Mouse (Mus musculus) left cerebral cortex, adult 8-10 months (tissue): Measurements from ENCODE around the gene Tnnc2. TPM values are rescaled to one million over a fixed set of nuclear protein-coding genes. Genes with fewer than 3 reads are reported as not detected.

Experiments
- DNase-seq, 2 experiments: peaks; one replicate each; pipeline ENCODE4 v3.0.0; 2022; ENCODE audit warnings: low spot score in 2 of 2
- total RNA-seq, 4 experiments: library from RNA; stranded (reverse); gene quantifications; 2 replicates each; pipeline ENCODE4 v1.2.4; 2022

The Tnnc2 gene
- total RNA-seq, 4 experiments from 2014 or later = 1.7 to 5.6 (median 4.5) TPM; not detected in 1

DNA sequence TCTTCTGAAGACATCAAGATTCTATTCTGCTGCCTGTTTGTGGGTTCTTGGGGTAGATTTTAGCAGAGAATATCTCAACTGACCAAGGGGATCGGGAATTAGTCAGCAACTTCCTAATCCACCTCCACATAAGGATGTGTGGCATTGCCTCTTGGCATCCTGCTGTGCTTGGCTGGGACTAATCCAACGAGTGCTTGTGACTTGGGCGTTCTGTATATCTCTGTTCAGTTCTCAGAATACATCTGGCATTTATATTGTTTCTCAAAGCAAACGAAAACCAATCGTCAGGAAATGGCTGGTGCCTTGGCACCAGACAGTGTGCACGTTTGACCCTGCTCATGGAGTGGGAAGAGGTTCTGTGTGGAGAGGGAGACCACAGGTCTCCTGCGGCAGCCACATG is 39.9 kb downstream of the Tnnc2 start:
- no peak for DNase-seq

DNA sequence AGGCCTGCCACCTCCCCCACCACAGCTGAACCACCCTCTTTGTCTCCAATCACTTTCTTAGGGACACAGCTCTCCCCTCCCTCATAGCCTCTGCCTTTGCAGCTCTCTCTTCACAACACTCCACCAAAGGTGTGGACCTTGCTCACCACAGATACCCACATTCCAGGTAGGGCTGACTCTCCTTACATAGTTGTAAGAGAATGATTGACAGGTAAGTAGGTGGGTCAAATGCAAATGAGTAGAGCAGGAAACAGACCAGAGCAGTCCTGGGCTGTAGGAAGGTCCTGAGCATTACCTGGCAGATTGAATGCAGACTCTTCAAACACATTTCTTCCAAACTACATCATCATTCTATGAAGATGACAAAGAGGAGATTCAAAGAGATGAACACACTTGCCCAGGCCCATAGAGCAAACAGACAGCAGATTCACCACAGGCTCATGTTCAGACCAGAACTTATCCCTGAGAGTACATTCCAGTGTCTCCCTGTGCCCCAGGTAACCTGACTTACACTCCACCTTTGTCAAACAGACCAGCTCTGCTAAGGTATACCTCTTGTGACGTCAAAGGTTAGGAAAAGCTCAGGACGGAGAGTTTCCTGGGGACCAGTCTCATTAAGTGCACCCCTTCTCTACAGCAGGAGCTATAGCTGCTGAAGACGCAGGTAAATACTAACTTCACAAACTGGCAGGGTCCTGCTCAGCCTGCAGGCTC is 42.2 kb downstream of the Tnnc2 start:
- DNase-seq = no peak

DNA sequence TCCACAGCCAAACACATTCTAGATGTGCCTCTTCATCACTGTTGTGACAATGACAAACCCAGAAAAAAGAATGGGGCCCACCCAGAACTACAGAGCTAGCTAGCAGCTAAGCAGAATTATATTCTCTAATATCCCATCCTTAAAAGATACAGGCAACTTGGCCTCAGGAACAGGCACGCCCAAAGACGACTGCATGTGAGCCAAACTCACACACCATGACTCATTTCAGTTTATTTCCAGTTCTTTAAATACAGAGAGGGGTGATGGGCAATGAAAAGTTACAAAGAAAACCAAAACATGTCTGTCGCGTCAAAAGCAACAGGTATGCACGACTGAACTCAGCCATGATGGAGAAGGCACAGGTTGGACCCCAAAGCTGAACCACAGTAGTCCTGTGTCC is 44.3 kb downstream of the Tnnc2 start:
- DNase-seq = no peak

DNA sequence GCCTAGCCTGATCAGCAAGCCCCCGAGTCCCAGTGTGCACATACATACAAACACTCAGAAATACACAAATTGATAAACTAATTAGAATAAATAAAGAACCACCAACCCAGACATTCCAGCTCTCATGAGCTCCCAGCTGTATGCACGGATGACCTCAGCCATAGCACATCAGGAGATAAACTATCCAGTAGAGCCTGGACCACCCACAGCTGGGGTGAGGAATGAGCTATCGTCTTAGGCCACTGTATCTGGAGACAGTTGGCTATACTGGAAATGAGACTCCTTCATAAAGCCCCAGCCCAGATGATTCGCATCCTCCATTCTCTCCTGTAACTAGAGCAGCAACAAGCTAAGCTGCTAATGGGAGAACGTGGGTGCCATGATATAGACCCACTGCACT is 44.9 kb downstream of the Tnnc2 start:
- DNase-seq = no peak

DNA sequence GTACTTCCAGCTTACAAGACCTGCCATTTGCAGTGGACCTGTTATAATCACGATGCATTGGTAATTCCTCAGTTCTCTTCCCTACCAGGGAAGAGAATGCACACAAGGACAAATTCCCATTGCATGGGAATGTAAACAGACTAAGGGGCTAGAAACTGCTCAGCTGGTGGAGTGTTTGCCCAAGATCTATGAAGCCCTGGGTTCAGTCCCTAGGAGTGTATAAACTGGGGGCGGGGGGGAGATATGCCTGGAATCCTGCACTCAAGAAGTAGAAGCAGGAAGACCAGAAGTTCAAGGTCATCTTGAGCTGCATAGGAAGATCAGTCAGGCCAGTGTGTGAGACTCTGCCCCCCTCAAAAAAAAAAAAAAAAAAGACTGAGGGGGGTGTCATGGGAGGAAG is 46.5 kb downstream of the Tnnc2 start:
- no peak for DNase-seq

DNA sequence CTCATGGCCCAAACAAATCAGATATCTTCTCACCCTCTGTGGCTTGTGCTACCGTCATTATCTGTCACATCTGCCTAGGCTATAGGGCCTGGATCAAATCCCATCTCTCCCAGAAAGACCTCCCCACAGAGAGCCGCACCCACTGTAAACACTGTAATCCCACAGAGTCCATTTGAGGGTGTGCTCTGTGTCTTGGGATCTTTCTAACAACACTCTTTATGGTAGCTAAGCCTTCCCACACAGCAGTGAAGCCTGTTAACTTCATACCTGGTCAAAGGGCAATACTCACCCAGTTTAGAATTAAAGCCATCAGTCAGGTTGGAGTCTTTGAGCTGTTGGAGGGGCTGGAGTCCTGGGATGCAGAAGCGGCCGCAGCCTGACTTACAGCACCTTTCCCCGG is 48.0 kb downstream of the Tnnc2 start:
- no peak for DNase-seq

Other genes starting within 250 kb of the Tnnc2 start
- gene Wfdc2, start 217.6 kb downstream of the Tnnc2 start, total RNA-seq = 1 to 10 TPM in 2 of 4 experiments, under 1 TPM in 2; 0.98 to 1.5 (median 1.1) TPM
- gene Spint3, start 206.5 kb downstream of the Tnnc2 start, total RNA-seq = not detected
- gene Wfdc6a, start 194.5 kb downstream of the Tnnc2 start, total RNA-seq = not detected
- not detected for gene Eppin, start 186.4 kb downstream of the Tnnc2 start, total RNA-seq
- gene Wfdc6b, start 166.4 kb downstream of the Tnnc2 start, total RNA-seq = not detected
- not detected for gene Wfdc8, start 166.3 kb downstream of the Tnnc2 start, total RNA-seq
- gene Wfdc16, start 141.2 kb downstream of the Tnnc2 start, total RNA-seq = not detected
- not detected for gene Wfdc10, start 123.9 kb downstream of the Tnnc2 start, total RNA-seq
- not detected for gene Wfdc9, start 123.4 kb downstream of the Tnnc2 start, total RNA-seq
- not detected for gene Wfdc11, start 105.9 kb downstream of the Tnnc2 start, total RNA-seq
- gene Wfdc13, start 94.9 kb downstream of the Tnnc2 start, total RNA-seq = not detected
- not detected for gene Spint4, start 81.5 kb downstream of the Tnnc2 start, total RNA-seq
- not detected for gene Spint5, start 64.7 kb downstream of the Tnnc2 start, total RNA-seq
- 1 to 10 TPM; 1.3 to 3.9 (median 2.1) TPM for gene Wfdc3, start 34.0 kb downstream of the Tnnc2 start, total RNA-seq
- gene Dnttip1, start 34.0 kb downstream of the Tnnc2 start, total RNA-seq = 10 to 100 TPM; 32.2 to 38.7 (median 35.5) TPM
- gene Ube2c, start 10.1 kb downstream of the Tnnc2 start, total RNA-seq = under 1 TPM in 2 of 4 experiments, not detected in 2; 0.50 to 0.53 TPM
- gene Snx21, start 5.9 kb upstream of the Tnnc2 start, total RNA-seq = 10 to 100 TPM; 46.4 to 53.8 (median 51.0) TPM
- gene Acot8, start 24.9 kb upstream of the Tnnc2 start, total RNA-seq = 10 to 100 TPM; 22.0 to 27.6 (median 26.4) TPM
- 1 to 10 TPM; 7.1 to 10.0 (median 8.7) TPM for gene Zswim3, start 25.1 kb upstream of the Tnnc2 start, total RNA-seq
- gene Zswim1, start 42.7 kb upstream of the Tnnc2 start, total RNA-seq = 10 to 100 TPM; 20.3 to 25.7 (median 23.9) TPM
- gene Spata25, start 48.6 kb upstream of the Tnnc2 start, total RNA-seq = 1 to 10 TPM in 2 of 4 experiments, not detected in 2; 1.0 to 1.4 TPM
- gene Ctsa, start 52.9 kb upstream of the Tnnc2 start, total RNA-seq = 100 to 1,000 TPM; 112 to 182 (median 135) TPM
- gene Neurl2, start 53.5 kb upstream of the Tnnc2 start, total RNA-seq = 1 to 10 TPM; 4.5 to 7.1 (median 5.5) TPM
- 100 to 1,000 TPM; 103 to 113 (median 109) TPM for gene Pltp, start 77.7 kb upstream of the Tnnc2 start, total RNA-seq
- 10 to 100 TPM; 47.7 to 59.4 (median 52.0) TPM for gene Pcif1, start 99.3 kb upstream of the Tnnc2 start, total RNA-seq
- gene Zfp335, start 131.8 kb upstream of the Tnnc2 start, total RNA-seq = 10 to 100 TPM; 22.8 to 23.9 (median 23.3) TPM
- 1 to 10 TPM in 3 of 4 experiments, under 1 TPM in 1; 0.87 to 2.5 (median 1.5) TPM for gene Mmp9, start 160.8 kb upstream of the Tnnc2 start, total RNA-seq
- gene Slc12a5, start 180.8 kb upstream of the Tnnc2 start, total RNA-seq = 100 to 1,000 TPM; 509 to 530 (median 524) TPM